Mouse (Mus musculus) liver, embryonic 12.5 days (tissue): ENCODE results near the gene Mdn1. TPM values are rescaled to one million over a fixed set of nuclear protein-coding genes. Genes with fewer than 3 reads are reported as not detected.

Experiments used
- ATAC-seq: fragments of 200-750 bp; cut with Nextera tagmentation; 2 replicates; pipeline ENCODE4 v1.8.0; 2017; ENCODE audit warnings: moderate number of reproducible peaks, mild to moderate bottlenecking, moderate library complexity
- H3K27ac ChIP-seq: fragments of 300-500 bp; sonication (generic); 2 replicates; pipeline ENCODE4 v1.5.1; 2016; ENCODE audit warnings: mild to moderate bottlenecking
- H3K27me3 ChIP-seq: fragments of 300-500 bp; sonication (generic); replicated peaks from 2 replicates; pipeline ENCODE4 v1.6.1; 2016; ENCODE audit warnings: mild to moderate bottlenecking, moderate library complexity
- H3K36me3 ChIP-seq: fragments of 300-500 bp; sonication (generic); 2 replicates; pipeline ENCODE4 v1.6.1; 2016; ENCODE audit warnings: mild to moderate bottlenecking, moderate library complexity
- H3K4me1 ChIP-seq: fragments of 300-500 bp; sonication (generic); 2 replicates; pipeline ENCODE4 v1.6.1; 2016
- H3K4me2 ChIP-seq: fragments of 300-500 bp; sonication (generic); 2 replicates; pipeline ENCODE4 v1.6.1; 2016; ENCODE audit warnings: mild to moderate bottlenecking, moderate library complexity
- H3K4me3 ChIP-seq: fragments of 300-500 bp; sonication (generic); 2 replicates; pipeline ENCODE4 v1.5.1; 2016; ENCODE audit warnings: mild to moderate bottlenecking, moderate library complexity
- H3K9ac ChIP-seq: fragments of 300-500 bp; sonication (generic); 2 replicates; pipeline ENCODE4 v1.6.1; 2016; ENCODE audit warnings: mild to moderate bottlenecking, moderate library complexity
- H3K9me3 ChIP-seq: fragments of 300-500 bp; sonication (generic); replicated peaks from 2 replicates; pipeline ENCODE4 v1.6.1; 2016; ENCODE audit warnings: mild to moderate bottlenecking, moderate library complexity
- WGBS: fragments of 180-500 bp; shearing (Covaris S2); methylation state at CpG from one replicate; pipeline ENCODE4 v1.1.7; 2016; ENCODE audit not compliant: insufficient replicate concordance; 5-methylcytosine and 5-hydroxymethylcytosine counted together
- polyA plus RNA-seq: library from polyadenylated mRNA; unstranded; fragments of >200 nt; fragmentation: Nextera tagmentation; extraction: Ambion mirVana; gene quantifications from 2 replicates; pipeline ENCODE4 v1.2.1, GENCODE M21; 2016

The Mdn1 gene
- polyA plus RNA-seq, 1 experiment from 2014 or later = 11.4 TPM

DNA sequence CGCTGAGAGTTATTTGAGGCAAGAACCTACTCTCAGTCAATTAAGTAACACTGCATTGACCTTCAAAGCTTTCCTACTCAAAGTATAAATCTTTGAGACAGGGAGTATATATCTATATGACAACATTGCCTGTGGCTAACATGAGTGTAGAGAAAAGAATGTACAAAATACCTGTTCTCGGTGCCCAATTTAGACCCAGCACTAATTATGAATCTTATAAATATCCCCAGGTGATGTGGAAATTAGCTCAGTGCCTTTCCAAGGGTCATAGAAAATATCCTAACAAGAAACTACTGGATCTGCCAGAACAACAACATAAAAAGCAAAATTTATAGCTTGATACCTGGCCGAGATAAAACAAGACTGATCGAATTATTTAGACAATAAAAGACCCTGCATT lies 142.1 kb downstream of the Mdn1 start:
- no peak overlapping the region for H3K4me3 ChIP-seq
- H3K27me3 ChIP-seq = no peaks in the 10 kb centered on the region
- H3K27ac ChIP-seq = no peak overlapping the region
- 92% methylated on average over 4 of the region's 4 CpGs for WGBS
- no peak for ATAC-seq
- H3K4me2 ChIP-seq = peak overlapping the region; percentile 81; the same call in 1 of the 2 replicates
- no peak overlapping the region for H3K9ac ChIP-seq
- peaks cover 15% of the 10 kb centered on the region for H3K4me1 ChIP-seq
- no peaks in the 10 kb centered on the region for H3K9me3 ChIP-seq
- peaks cover 11% of the 10 kb centered on the region; the same call in 1 of the 2 replicates for H3K36me3 ChIP-seq

GRCm38 (mm10) chr4:32799966-32800576 lies 143.2 kb downstream of the Mdn1 start, which contains the start of gene Lyrm2:
Lyrm2 (plus strand) TSS chr4:32800253.
- peak within 1 kb of the TSS; percentile 81 for H3K4me2 ChIP-seq
- peak within 1 kb of the TSS; percentile 98 for H3K27ac ChIP-seq
- H3K36me3 ChIP-seq = peaks cover 11% of the 10 kb centered on the region; the same call in 1 of the 2 replicates
- peak within 1 kb of the TSS; percentile 81 for H3K9ac ChIP-seq
- H3K27me3 ChIP-seq = no peaks in the 10 kb centered on the region
- H3K4me3 ChIP-seq = peak within 1 kb of the TSS; percentile 81
- H3K9me3 ChIP-seq = no peaks in the 10 kb centered on the region
- H3K4me1 ChIP-seq = peaks cover 15% of the 10 kb centered on the region
- peak; percentile 89 for ATAC-seq
- under 1% methylated on average over 53 of the region's 53 CpGs for WGBS

DNA sequence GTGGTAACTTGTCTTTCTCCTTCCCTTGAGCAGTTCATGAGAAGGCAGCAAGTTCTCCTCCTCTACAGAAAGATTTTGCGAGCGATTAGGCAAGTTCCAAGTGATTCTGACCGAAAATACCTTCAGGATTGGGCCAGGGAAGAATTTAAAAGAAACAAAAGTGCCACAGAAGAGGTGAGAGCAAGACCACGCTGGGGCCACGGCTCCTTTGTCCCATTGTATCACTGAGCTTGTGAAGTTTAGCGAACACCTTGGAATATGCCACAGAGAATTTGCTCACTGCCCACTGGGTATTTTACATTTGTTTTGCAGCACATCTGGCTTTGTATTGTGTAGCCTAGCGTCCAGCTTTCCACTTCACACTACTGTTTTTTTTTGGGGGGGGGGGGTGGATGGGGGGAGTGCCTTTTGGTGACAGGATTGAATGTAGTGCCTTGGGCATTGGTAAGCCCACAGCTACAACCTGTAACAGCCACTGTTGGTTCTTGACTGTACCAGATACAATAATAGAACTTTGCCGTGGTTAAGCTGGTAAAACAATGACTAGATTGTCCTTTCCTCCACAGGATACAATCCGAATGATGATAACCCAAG lies 143.8 kb downstream of the Mdn1 start:
- H3K27ac ChIP-seq = peak overlapping the region; percentile 98
- H3K36me3 ChIP-seq = peaks cover 11% of the 10 kb centered on the region; the same call in 1 of the 2 replicates
- peaks cover 15% of the 10 kb centered on the region for H3K4me1 ChIP-seq
- WGBS = 10% methylated on average over 9 of the region's 9 CpGs
- H3K4me2 ChIP-seq = peak overlapping the region; percentile 81
- H3K4me3 ChIP-seq = peak overlapping the region; percentile 81
- ATAC-seq = peak; percentile 22
- no peaks in the 10 kb centered on the region for H3K27me3 ChIP-seq
- peak overlapping the region; percentile 81 for H3K9ac ChIP-seq
- H3K9me3 ChIP-seq = no peaks in the 10 kb centered on the region

DNA sequence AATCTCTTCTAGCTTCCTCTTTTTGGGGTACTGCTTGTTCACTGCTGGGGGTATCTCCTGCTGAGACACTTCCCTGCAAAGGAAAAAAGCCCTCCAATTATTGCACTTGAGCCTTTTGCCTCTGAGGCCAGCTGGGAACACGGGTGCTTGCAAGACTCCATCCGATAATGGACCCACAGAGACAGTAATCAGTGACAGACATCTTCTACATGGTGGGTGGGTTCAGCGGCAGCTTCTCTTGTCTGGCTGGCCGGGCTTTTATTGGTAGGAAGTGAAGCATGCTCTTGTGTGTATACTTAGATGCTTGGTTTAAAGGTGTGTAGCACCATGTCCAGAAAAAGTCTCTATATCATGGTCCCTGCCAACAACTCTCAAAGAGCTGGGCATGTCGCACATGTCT lies 160.6 kb downstream of the Mdn1 start:
- WGBS = 40% methylated on average over 5 of the region's 5 CpGs
- peak; percentile 53; the same call in 1 of the 2 replicates for ATAC-seq
- H3K4me2 ChIP-seq = peak overlapping the region; percentile 26; the same call in 1 of the 2 replicates
- no peaks in the 10 kb centered on the region for H3K36me3 ChIP-seq
- no peak overlapping the region for H3K27ac ChIP-seq
- H3K4me3 ChIP-seq = no peak overlapping the region
- H3K9me3 ChIP-seq = no peaks in the 10 kb centered on the region
- no peaks in the 10 kb centered on the region for H3K27me3 ChIP-seq
- peaks cover 21% of the 10 kb centered on the region for H3K4me1 ChIP-seq
- H3K9ac ChIP-seq = no peak overlapping the region

GRCm38 (mm10) chr4:32820676-32821075 lies 163.8 kb downstream of the Mdn1 start:
- Histone ChIP-seq H3K36me3 (no peaks in the 10 kb centered on the region), H3K9me3 (no peaks in the 10 kb centered on the region), H3K27me3 (no peaks in the 10 kb centered on the region), H3K4me3 (no peak overlapping the region), H3K4me2 (no peak overlapping the region), H3K4me1 (peaks cover 36% of the 10 kb centered on the region), H3K9ac (no peak overlapping the region), H3K27ac (no peak overlapping the region)
- ATAC-seq = no peak
- 82% methylated on average over 3 of the region's 3 CpGs for WGBS

DNA sequence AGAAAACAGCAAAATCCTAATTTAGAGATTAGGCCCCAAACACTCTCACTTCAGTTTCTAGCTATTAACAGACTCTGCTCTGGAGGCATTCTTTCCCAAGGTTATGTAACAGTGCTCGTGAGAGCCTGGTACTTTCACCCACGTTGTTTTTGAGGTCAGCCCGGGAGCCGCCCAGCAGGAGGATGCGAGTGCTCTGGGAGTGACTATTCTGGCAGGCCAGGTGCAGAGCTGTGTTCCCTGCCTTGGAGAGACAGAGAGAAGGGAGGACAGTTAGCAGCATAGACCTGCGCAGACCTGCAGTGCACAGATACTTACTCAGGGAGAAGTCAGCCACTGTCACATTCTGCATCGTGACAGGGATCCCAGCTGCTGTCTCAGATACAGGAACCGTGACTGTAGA lies 167.3 kb downstream of the Mdn1 start:
- Histone ChIP-seq H3K9ac (no peak overlapping the region), H3K4me3 (no peak overlapping the region), H3K4me2 (no peak overlapping the region), H3K36me3 (no peaks in the 10 kb centered on the region), H3K4me1 (peaks cover 49% of the 10 kb centered on the region), H3K9me3 (no peaks in the 10 kb centered on the region), H3K27me3 (no peaks in the 10 kb centered on the region), H3K27ac (no peak overlapping the region)
- 54% methylated on average over 8 of the region's 8 CpGs for WGBS
- 0 out of 2 replicates have a peak, but pooled peaks have one; percentile 16 for ATAC-seq

Other genes with a start within 250 kb of the Mdn1 start
- 0.06 TPM in 2 replicates for gene Gja10, start 54.4 kb upstream of the Mdn1 start, polyA plus RNA-seq
- gene Casp8ap2, start 41.7 kb upstream of the Mdn1 start, polyA plus RNA-seq = 36.2 and 36.6 TPM in 2 replicates
- gene Lyrm2, start 143.1 kb downstream of the Mdn1 start, polyA plus RNA-seq = 45.2 and 48.3 TPM in 2 replicates